Mouse (Mus musculus) heart, adult 9 months (tissue): ENCODE measurements around the gene Rragd.
A peak's percentile ranks its signal among the peaks of the same experiment; 100 is the strongest.
"Not testable (repeated sequence)": the region's sequence is repeated elsewhere in the genome, so short reads cannot be mapped to it uniquely, and the experiment has no call there.

ENCODE experiments used
- DNase-seq, 2 experiments: peaks; one replicate each; pipeline ENCODE4 v3.0.0; 2022; ENCODE audit warnings: low spot score in 2 of 2

Gene Rragd

DNA sequence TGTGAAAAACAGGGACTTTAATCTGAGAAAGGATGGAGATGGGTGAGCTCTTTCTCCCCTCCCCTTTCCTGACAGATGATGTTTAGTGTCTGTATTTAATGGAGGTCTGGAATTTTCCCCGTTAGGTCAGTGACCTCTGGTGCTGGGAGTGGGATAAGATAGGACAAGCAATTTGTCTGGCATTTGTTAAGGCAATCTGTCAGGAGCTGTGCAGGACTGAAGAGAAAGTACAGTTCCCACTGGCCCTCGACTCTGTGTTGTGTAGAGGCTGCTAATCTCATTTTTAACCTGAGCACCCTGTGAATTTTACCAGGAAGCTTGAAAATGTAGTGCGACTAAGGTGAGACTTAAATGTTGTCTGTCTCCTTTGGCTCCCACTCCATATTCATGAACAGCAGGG is 2.8 kb downstream of the Rragd start:
- no peak for DNase-seq

DNA sequence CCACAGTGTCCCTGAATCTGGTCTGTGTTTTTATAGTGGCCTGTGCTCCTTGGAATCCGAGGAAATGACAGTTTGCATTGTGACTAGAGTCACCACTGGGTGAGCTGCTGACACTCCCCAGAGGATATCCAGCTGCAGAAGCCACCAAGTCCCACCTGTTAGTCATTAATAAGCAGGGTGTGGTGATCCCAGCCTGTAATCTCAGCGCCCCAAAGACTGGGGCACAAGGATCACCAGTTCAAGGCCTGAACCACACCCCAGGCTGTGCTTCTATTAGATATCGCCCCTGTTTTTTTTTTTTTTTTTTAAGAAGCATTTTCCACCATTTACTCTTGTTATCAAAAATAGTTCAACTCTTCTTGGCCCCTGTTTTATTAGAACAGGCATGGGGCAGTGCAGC is 4.2 kb downstream of the Rragd start:
- DNase-seq, result no peak

DNA sequence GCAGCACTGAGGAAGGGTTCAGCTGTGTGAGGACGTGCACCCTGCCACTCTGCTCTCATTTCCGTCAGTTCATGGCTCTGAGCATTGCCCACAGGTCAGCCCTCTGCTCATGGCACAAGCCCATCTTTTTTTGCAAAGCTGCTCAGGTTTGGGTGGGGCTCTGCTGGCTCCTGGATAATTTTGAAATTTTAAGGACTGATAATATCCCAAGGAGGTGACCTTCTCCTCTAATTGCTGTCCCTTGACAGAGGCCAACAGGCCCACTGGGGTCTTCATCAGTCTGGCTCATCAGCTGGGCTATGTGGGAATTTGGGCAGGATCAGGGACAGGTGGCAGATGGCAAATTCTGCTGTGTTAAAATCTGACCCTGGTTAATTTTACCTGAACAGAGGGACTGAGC is 6.5 kb downstream of the Rragd start:
- no peak for DNase-seq

DNA sequence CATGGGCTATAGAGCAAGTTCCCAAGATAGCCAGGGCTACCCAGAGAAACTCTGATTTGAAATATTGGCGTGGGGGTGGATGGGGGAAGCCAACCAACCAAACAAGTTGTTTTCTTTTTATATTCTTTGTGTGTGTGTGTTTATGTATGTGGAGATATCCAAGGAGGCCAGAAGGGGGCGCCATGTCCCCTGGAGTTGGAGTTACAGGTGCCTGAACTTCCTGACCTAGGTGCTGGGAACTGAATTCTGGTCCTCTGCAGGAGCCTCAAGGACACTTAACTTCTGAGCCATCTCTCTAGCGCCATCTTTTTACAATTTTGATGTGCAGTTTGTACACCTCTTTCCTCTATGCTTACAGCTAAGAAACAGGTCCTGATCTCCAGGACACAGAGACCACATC is 11.3 kb downstream of the Rragd start:
- DNase-seq, result no peak

DNA sequence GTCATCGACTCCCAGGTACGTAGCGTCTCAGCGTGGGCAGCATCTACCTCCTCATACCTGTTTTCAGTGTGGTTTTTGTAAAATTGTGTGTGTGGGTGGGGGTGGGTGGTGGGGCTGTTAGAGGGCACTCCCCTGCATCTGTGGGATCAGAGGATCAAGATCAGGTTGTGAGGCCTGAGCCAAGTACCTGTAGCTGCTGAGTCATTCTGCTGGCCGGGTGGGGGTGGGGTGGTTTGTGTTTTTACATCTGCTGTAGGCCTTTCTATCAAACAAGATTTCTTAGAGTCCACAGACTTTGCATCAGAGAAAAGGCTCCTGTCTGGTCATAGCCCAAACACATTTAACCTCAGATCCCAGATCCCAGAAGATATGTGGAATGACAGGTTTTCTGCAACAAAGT is 13.2 kb downstream of the Rragd start:
- DNase-seq, result no peak

DNA sequence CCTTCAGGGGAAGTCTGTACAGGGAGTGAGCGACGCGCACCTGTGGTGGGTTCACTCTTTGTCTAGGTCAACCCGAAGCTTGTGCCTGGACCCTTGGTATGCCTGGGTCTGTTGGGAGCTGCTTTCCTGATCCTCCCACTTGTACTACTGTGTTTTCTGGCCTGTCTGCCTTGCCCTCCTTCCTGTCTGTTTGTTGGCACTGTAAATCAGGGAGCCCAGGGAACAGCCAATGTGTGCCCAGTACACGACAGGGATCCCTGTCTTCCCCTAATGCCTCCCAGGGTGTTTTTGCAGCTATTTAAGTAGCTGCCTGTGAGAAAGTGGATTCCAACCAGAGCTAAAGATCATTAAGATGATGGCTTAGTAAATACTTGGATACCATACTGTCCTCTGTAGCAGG is 14.7 kb downstream of the Rragd start:
- no peak for DNase-seq

DNA sequence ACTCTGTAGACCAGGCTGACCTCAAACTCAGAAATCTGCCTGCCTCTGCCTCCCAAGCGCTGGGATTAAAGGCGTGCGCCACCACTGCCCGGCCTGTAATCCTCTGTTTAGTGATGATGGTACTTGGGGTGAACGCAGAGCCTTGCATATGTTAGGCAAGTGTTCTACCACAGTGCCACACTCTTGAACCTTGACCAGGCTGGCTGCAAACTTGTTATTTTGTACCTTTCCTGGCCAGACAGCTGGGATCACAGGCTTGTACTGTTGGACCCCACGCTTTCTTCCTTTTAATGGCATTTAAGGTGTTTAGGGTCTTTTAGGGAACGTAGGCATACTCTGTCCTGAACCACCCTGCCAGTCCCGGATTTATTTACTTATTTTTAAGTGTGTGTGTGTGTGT is 16.2 kb downstream of the Rragd start:
- no peak for DNase-seq

DNA sequence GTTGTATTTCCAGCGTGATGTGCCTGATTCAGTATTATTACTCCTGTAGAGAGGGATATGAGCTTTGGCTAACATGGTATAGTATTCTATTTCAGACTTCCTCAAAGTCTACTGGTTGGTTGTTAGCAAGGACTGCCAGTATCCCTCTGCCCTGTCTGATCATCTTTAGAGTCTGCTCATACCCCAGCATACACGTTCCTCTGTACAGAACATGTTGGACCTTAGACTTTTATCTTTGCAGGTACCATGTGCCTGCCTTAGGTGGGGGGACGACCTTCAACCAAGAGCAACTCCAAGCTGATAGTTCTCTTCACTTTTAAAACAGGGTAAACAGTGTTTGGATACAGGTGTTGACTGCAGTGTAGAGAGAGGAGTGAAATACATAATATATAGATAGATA is 19.2 kb downstream of the Rragd start:
- DNase-seq, result no peak

DNA sequence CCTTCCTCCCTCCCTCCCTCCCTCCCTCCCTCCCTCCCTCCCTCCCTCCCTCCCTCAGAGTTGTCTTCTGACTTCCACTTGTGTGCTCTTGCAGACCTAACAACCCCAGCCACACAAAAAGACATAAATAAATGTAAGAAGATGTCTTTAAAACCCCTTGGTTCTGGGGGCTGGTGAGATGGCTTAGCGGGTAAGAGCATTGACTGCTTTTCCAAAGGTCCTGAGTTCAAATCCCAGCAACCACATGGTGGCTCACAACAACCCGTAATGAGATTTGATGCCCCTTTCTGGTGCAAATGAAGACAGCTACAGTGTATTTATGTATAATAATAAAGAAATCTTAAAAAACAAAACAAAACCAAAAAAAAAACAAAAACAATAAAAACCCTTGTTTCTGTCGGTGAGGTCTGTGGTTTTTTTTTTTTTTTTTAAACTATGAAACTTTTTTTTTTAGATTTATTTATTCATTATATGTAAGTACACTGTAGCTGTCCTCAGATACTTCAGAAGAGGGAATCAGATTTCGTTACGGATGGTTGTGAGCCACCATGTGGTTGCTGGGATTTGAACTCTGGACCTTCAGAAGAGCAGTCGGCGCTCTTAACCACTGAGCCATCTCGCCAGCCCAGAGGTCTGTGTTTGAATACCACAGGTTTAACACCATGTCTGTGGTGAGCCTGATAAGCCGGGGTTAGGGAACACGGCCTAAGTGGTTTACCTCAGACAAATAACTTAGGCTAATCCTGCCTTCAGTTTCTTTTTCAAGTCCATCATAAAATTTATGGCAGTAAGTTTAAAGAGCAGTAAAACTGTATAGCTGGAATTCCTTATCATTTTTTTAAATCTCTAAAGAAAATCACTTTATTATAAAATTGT is 23.0 kb downstream of the Rragd start:
- DNase-seq, result not testable (repeated sequence)

DNA sequence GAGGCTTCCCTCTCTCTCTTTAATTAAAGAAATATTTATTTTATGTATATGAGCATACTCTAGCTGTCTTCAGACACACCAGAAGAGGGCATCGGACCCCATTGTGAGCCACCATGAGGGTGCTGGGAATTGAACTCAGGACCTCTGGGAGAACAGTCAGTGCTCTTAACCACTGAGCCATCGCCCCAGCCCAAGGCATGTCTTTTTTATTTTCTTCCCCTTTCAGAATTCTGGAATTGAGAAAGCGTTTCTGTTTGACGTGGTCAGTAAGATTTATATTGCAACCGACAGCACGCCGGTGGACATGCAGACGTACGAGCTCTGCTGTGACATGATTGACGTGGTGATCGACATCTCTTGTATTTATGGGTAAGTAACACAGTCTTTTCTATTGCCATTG is 24.0 kb downstream of the Rragd start:
- no peak for DNase-seq

DNA sequence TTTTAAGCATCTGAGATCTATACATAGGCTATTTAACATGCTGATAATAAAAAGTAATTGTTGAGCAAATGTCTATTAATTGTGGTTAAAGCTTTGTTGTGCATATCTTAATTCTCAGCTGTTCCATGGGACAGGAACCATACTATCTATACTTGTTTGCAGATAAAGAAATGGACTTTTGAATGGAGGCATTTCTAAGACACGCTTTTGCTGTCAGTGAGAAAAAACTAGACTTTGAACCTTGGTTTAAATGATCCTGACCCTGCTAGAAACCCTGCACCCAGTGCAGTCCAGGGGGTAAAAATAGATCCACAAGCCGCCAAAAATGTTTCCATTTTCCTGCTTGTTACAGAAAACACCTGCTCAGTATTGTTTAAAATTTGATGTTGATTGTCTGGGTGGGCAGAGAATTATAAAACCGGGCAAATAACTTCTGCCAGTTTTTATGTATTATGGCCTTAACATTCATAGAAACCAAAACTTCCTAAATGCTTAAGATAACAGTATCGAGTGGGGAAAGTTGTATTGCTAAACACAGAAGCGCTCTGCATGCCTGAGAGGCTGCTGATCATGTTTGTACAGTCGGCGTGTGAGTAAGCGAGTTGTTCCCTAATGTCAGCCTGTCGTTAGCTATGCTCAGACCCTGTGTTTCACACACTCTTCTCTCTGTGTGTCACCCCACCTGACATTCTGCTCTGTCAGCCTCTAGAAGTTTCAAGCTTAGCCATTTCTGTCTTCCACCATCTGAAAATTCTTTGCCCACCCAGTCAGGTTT is 24.8 kb downstream of the Rragd start:
- DNase-seq, result no peak

DNA sequence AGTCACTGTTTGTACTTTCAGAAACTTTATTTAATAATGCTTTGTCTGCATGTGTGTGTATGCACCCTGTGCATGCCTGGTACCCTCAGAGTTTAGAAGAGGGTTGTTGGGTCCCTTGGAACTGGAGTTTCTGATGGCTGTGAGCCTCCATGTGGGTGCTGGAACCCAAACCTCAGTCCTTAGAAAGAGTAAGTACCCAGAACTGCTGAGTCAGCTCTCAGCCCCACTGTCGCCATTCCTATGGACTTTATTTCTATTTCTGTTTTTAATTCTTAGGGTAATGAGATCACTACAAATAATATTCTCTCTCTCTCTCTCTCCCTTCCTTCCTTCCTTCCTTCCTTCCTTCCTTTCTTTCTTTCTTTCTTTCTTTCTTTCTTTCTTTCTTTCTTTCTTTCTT is 27.2 kb downstream of the Rragd start:
- no peak for DNase-seq

DNA sequence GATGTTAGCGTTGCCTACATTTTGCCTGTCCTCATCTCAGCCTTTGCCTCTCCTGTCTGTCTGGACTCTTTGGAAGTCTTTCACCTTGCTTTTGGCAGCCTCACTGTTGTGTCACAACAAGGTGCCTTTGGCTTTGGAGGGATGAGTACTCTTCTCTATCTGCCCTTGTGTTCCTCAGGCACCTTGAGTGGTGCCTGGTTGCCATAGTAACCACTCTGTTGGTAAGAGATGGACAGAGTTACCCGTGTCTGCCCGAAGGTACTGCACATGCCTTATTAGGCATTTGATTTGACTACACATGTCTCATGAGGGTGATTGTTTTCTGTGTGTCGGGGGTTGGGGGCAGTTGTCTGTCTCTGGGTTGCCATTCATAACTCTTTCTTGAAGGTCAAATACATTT is 29.6 kb downstream of the Rragd start:
- DNase-seq, result no peak

DNA sequence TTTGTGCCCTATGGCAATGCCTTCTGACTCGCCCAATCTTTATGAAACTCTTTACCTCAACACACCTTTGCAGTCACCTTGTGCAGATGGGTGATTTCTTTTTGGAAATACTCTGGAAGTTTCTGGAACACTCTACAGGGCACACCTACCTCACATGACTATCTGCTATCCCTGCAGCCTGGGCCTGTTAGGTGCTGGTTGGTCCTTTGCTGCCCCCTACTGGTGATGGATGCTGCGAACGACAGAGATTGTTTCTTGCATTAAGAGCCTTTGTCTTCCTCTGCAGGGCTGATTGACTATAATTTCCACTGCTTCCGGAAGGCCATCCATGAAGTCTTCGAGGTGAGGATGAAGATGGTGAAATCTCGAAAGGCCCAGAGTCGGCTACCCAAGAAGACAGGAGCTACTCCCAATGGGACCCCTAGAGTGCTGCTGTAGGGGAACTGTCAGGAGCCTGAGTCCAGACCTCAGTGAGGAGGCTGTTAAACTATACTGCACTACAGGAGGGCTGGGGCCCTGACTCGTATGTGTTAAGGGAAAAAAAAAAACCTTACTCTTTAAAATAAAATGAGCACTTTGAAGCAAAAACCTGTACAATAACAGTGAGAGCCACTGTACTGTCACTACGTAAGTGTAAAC is 35.6 kb downstream of the Rragd start:
- peak; percentile 61 to 85 for DNase-seq

DNA sequence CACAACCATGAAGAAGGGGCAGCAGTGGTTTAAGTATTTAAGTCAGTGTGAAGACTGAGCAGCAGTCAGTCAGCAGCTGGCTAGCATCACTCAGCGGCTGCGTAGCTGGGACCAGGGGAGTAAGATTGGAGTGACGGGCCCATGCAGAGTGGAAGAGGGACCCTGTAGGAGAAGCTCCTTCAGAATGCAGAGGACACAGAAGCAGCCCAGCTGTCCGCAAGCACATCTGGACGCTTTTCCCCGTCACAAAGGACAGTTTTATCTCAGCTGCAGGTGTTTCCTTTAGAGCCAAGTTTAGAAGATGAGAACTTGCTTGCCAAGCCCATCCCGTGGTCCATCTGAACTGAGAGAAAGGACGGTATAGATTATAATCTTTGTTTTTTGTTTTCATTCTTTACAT is 41.6 kb downstream of the Rragd start:
- no peak for DNase-seq

DNA sequence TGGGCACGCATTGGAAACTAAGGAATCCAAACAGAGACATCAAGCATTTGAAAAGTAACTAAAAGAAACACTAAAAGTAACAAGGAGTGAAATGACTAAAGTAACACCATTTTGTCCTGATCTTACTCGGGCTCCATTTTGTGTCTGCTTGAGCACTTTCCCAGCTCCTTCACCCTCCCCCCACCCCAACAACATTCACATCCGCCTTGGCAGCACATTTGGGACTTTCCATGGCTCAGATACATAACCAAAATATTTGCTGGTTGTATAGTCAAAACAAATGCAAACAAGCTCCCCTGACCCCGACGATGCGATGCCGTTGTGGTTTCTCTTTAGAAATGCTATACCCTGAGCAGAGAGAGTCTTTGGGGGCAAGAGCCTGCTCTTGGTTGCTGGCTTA is 46.3 kb downstream of the Rragd start:
- DNase-seq, result no peak

DNA sequence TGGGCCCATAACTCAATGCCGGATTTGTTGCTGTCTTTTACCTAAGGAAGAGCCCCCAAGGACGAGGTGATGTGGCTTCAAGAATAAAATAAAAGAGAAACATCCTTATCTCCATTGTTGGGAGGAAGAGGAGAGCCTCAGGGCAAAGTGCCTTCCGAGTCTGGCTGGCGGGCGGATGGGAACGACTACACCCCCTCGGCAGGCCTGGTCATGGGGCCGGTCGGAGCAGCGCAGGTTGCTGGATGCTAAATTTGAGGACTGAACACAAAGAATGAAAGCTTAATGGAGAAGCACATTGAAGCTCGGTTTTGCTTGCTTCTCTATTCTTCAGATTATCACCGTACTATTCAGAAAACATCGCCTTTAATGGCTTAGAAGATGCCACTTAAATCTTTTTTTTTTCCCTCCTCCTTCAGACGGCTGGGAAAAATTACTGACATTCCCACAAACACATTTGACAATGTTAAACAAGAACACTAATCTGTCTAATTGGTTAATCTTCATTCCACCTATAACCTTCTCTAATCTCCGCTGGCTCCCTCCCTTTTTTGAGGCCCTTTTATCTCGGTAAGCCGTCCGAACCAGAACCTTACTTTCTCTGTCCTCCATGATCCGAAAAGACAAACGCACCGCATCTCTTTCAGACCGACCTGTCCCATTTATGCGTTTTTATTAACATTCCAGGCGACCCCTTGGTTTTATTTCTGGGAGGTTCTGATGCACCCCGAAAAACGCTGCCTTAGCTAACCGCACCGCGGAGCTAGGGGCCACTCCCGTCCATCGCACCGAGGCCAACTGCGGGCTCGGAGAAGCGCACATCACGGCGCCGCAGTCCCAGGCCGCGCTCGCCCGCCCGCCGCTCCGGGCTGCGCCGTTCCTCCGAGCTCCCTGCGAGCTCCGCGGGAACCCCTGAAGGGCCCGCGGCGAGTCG is 47.7 kb downstream of the Rragd start:
- DNase-seq, result no peak

DNA sequence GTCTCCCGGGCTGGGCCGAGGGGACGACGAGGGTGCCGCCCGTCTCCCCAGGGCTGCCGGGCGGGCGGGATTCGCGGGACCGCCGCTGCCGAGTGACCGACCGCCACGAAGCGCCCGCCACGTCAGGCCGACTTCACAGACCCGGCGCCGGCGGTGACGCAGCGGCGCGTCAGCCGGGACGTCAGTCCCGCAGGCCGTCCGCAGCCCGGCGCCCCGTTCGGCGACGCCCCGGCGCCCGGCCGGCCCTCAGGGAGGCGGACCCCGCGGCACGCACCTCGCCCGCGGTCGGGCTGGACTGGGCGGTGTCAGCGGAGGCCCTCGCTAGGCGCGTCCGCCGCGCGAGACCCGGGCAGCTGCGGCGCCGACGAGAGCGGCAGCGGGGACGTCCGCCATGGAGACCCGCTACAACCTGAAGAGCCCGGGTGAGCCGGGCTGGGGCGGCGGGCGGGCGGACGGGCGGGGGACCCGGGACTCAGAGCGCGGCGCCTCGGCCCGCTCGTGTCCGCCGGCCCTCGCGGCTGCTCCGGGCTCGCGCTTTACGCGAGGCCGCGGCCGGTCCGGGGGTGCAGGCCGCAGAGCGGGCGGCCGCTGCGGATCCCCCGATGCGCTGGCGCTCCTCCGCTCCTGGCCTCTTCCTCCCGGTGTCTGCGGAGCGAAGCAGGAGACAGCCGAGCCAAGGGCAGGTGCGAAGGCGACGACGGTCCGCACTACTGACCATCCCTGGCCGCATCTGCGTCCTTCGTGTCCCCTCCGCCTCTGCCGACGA is 48.5 kb downstream of the Rragd start, which contains the start of gene Ube2j1:
Gene Ube2j1 (plus strand): TSS at position 222 of the 766 bp plus-strand sequence.
- peak; percentile 92 to 94 for DNase-seq

DNA sequence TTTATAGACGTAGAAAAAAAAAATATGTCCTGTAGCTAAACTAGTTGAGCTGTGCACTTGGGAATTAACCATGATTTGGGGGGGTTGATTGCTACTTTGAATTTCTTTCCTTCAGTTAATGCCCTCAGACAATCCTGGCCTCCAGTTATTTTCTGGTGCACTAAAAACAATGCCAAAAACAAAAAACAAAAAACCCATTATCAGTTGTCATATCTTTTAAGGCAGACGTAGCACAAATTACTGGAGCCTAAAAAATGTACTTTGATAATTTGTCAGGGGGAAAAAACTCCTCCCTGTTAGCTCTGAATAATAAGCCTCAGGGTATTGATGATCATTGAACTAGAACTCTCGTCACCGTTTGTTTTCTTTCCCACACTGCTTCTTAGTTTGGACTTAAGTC is 49.2 kb downstream of the Rragd start:
- DNase-seq, result no peak

DNA sequence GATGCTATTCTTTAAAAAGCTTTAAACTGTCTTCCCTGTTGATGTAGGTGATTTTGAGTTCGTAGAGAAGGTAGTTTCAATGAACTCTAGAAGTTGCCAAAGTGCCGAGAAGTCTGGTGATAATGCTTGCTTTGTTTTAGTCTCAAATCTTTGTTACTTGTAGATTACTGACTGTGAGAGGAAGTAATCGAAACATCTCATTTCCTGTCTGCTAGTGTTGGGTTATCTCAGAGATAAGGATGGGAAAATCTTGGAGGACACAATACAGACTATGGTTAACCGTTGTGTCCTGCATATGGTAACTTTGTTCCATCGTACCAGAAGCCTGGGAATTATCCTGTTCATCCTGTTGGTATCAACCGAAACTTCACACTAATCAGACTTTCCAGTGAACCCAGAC is 50.7 kb downstream of the Rragd start:
- DNase-seq, result no peak

DNA sequence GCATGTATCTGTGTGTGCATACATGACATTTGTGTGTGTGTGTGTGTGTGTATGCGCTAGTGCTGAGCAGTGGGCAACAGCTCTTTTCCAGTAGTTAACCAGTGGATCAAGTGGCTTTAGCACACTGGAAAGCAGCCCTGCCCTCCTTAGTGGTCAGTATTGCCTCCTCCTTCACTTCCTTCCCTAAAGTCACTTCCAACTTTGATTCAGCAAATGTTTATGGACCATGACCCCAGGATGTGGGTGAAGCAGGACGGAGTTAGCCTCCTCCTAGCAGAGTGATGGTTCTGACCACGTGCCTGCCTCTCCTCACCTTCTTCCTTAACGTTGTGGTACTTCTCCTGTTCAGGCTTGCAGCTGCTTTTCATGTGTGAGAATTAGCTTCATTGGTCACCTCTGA is 57.0 kb downstream of the Rragd start:
- DNase-seq, result no peak
